Mouse (Mus musculus) spleen, embryonic (tissue): ENCODE data around the gene Gm21190.
"Not testable (repeated sequence)": the region's sequence is repeated elsewhere in the genome, so short reads cannot be mapped to it uniquely, and the experiment has no call there.

Experiments used
- CTCF ChIA-PET: fragments of 350-600 bp; sonication (Branson Sonifier 250); formaldehyde crosslinking; loops from one replicate; lab custom pipeline; 2022; lab: Charles Lee

Gm21190 gene

DNA sequence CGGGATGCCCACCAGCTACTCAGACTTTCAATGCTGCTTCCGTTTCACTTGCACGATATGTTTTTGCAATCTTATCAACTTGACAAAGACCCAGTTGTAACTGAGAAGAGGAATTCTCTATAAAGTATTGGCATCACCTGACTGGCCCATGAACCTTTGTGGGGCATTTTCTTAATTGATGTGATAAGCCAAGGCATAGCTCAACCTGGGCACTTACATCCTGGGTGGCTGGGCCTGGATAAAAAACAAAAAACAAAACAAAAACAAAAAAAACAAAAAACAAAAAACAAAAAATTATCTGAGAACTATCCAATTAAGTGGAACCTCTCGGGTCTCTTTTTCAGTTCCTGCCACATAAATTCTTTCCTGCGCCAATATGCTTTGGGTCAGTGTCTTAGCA, 40.3 kb downstream of the Gm21190 start:
- CTCF ChIA-PET: no interaction called here

DNA sequence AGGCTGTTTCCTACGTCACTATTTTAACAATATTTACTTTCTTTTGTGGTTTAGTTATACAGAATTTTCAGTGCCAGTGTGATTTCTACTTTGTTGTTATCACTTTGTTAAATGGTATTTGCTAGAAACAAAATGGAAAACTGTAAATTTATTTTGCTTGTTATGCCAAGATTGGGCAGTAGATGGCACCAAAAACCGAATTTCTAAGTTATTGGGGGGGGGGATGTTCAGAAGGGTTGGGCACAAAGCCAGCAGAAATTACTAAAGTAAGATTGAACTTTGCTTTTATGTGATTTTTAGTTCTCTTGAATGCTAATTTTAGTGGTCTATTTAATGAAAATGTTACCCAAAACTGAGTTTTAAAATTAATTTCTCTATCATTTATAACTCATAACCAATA, 44.4 kb downstream of the Gm21190 start:
- CTCF ChIA-PET: not testable (repeated sequence)

DNA sequence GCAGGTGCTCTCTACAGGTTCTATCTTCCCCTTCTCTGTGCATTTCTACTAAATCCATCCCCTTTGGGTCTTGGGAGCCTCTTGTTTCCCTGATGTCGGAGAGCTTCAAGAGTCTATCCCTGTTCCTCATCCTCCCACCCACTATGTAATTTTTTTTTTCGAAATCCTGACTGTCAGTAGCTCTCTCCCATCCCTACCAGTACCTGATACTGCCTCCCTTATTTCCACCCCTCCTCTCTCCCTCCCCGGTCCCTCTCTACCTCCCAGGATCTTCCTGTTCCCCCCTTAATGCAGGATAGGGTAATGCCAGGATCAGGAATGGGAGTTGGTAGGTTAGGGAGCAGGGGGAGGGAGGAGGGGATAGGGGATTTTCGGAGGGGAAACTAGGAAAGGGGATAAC, 45.4 kb downstream of the Gm21190 start:
- CTCF ChIA-PET: not testable (repeated sequence)

DNA sequence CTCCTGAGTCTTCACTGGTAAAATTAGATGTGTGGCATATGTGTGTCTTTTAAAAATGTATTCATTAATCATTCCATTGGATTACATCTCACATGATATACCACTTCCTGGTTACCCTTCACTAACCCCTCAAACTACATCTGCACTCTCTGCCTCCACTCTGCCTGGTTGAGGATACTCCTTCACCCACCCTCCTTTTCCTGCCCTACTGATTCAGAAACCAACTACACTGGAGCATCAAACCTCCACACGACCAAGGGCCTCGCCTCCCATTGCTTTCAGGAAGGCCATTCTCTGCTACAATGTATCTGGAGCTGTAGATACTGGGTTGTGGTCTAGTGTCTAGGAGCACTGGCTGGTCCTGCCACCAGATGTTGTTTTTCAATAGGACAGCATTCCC, 46.2 kb downstream of the Gm21190 start:
- CTCF ChIA-PET: not testable (repeated sequence)

DNA sequence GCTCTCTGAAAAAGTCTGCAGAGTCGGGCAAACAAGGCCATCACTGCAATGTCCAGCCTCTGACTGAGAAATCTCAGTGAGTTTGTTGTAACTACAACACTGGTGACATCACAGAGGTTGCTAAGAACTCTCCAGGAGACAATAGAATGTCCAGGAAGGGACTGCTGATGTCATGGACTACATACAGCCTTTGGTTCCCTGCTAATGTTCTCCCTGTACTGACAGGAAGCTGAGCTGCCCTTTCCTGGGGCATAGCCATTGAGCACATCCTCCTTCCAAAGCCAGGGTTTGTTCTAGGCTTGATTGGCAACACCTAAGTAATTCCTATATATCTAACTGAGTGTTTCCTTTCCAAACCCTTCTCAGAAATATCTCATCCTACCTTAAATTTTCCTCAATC, 52.6 kb downstream of the Gm21190 start, which contains the start of gene Gm21149:
Gm21149 (minus strand) TSS at position 101 of the 400 bp plus-strand sequence.
- CTCF ChIA-PET: not testable (repeated sequence)
